Mouse (Mus musculus): ENCODE results near the gene Dock8.

GRCm38 (mm10) chr19:25000153-25000552 lies 819 bp downstream of the Dock8 start:
- TF ChIP-seq TAL1 (IDR thresholded peaks at IDR 0.05; ENCODE audit: low read length) (no peak), GATA1 (IDR thresholded peaks at IDR 0.05; ENCODE audit: low read length) (no peak)

Measured in erythroblast, embryonic 14.5 days (primary cell).